Mouse (Mus musculus): ENCODE measurements around the gene Frat2.
A peak's percentile ranks its signal among the peaks of the same experiment; 100 is the strongest.

- TF ChIP-seq CTCF (IDR thresholded peaks at IDR 0.05; ENCODE audit: low read depth) (no peak), EP300 (IDR thresholded peaks at IDR 0.05; ENCODE audit: low read depth) (peak; percentile 90)
Observed at GRCm38 (mm10) chr19:41807497-41807896, 40.4 kb downstream of the Frat2 start.
